Mouse (Mus musculus) neutrophil, adult 65 days (primary cell): ENCODE results near the gene Slc7a15. TPM values are rescaled to one million over a fixed set of nuclear protein-coding genes. Genes with fewer than 3 reads are reported as not detected.

Experiments
- total RNA-seq: library from RNA; stranded (reverse); gene quantifications from 2 replicates; pipeline ENCODE4 v1.2.4, GENCODE M21; 2023

Slc7a15 gene
- not detected in 2 replicates for total RNA-seq

GRCm38 (mm10) chr12:8598966-8599365, at the start of gene Slc7a15:
Slc7a15 (minus strand) TSS chr12:8599066.

GRCm38 (mm10) chr12:8499871-8500596, 98.8 kb downstream of the Slc7a15 start, which contains the start of gene Rhob:
Rhob (minus strand) TSS chr12:8500009.

Other genes with a start within 250 kb of the Slc7a15 start
- 700 and 994 TPM in 2 replicates for gene Rhob, start 99.1 kb downstream of the Slc7a15 start, total RNA-seq
- 164 and 199 TPM in 2 replicates for gene Pum2, start 75.1 kb upstream of the Slc7a15 start, total RNA-seq
- gene Sdc1, start 172.3 kb upstream of the Slc7a15 start, total RNA-seq = 0.85 and 2.8 TPM in 2 replicates